Mouse (Mus musculus) cerebellum, adult 9-11 months (tissue): ENCODE measurements around the gene Acap3.

Source experiments
- DNase-seq: peaks from one replicate; pipeline ENCODE4 v3.0.0; 2022

The Acap3 gene

DNA sequence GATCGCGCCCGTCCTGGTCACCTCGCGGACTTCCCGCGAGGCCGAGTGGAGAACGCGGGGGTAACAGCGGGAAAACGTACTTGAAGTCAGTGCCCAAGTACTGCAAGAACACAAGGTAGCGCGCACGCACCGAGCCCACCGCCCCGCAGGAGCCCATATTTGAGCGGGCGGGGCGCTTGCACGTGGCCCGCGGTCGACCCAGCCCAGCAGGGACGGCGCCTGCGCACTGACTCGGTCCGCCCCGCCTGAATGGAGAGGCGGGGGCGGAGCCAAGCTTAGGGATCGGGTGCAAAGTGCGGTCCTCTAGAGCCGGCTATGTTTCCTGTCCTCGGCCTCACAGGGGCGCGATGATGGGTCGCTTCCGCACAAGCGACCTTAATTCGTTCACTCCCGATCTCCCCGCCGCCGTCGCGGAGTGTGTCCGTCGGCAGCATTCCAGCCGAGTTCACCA, at the start of gene Acap3, which contains the start of gene Pusl1:
Gene Acap3 (plus strand): TSS at position 272 of the 451 bp plus-strand sequence.
Gene Pusl1 (minus strand): TSS at position 231 of the 451 bp plus-strand sequence.
- peak; percentile 96 for DNase-seq

DNA sequence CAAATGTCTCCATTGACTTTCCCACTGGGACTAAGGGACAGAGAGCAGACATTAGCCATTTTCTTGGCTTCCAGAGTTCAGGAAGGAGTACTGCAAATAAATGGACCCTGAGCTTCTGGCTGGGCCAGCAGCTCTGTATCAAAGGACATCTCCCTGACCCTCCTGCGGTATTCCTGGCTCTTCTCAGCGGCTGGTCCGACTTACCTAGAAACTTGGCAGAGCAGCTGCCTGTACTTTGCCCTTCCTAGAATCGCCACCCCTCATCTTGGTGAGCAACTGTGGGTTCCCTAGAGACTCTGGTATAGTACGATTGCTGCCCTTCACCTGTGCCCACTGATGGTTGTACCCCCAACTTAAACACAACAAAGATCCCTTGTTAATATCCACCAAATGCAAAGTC, 48.4 kb upstream of the Acap3 start:
- no peak for DNase-seq

GRCm38 (mm10) chr4:155846871-155847578, 44.6 kb upstream of the Acap3 start, which contains the start of gene Dvl1:
Gene Dvl1 (plus strand): TSS chr4:155847402.
- peak; percentile 91 for DNase-seq

- peak; percentile 77 for DNase-seq
Measured at GRCm38 (mm10) chr4:155847591-155848352, 43.9 kb upstream of the Acap3 start.

DNA sequence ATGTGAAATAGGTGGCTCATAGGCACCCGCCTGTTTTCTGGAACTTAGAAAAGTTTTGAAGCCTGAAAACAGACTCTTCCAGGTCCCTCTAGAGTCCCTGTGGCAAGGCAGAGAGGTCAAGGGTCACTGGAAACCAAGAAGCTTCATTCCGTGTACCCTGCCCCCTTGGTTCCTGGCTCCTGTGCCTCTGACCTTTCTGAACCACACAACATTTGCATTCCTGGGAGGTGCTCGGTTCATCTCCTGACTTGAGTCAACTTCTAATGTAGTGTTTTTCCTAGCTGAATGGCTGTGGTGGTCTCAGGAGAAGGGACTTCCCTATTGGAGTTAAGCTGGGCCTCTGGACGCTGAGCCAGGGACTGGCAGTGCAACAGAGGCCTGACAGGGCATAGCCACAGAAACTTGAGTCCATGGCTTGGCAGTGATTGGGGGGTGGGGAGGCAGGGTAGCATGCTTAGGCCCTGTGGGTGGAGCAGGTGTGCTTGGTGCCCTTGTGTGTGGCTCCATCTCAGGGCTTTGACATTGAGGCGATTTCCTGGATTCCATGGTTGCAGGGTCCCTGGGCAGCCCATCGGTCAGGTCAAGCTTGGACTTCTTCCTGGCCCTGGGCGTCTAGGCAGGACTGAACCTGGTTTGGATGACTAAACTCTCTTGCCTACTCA, 43.1 kb upstream of the Acap3 start:
- peak; percentile 50 for DNase-seq

- no peak for DNase-seq
Measured at GRCm38 (mm10) chr4:155849391-155849790, 42.2 kb upstream of the Acap3 start.

DNA sequence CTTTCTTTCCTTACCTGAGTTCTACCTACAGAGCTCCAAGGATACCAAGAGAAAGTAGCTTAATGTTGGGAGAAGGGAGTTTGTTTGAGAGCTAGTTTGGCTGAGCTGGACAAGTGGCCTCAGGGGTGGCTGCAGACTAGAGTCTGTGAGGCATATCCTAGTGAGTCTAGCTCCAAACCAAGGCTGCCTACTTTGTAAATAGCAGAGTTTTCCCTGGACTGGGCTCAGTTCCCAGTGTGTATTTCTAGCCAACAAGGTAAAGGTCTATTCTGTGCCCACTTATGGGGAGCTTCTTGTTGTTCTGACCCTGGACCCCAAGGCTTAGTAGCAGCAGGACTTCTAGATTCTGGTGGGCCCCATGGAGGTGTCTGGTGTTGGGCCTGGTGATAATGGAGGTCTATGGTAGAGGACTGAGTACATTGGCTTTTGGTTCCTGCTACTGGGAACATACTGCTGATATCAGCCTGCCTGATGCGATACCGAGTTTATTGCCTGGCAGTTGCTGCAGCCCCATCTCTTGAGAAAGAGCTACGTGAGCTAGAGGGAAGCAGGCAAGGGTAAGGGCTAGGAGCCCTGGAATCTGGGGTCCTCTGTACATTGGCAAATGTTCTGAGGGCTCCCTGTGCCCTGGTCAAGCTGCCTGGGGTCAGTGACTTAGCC, 41.7 kb upstream of the Acap3 start:
- DNase-seq = peak; percentile 28

DNA sequence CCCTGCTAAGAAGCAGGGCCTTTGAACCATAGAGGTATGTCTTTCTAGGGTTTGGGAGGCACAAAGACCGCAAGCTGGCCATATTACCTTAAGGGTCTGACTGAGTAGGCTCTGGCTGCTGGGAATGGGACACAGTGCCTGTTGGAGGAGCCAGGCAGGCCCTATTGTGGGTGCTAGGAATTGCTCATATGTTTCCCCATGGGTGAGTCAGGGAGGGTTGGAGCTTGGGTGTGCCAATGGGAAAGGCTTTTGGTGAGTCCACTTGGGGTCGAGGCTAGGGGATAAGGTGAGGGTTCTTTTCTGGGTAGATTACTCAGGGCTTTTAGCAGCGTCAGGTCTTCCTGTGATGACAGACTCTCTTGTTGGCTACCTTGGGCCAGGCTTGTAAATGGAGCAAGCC, 40.3 kb upstream of the Acap3 start:
- DNase-seq = peak; percentile 21

DNA sequence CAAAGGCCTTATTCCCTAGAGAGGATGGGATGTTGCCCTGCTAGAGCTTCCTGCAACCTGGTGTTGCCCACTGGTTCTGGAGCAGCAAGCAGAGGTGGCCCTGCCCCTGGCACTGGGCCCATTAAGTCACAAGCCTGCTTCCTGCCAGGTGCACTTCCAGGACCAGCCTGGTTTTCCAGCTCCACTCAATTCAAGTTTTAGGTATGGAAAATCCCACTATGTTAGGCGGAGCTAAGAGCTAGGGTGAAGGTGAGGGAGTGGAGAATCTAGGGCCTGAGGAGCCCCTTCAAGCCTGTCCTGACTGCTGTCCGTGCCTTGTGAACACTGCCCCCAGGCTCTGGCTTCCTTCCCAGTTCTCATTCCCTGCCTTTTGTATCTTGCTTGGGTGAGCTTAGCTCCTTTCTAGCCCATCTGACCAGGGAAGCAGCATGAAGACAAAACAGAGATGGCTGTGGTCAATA, 39.6 kb upstream of the Acap3 start:
- DNase-seq = peak; percentile 76

DNA sequence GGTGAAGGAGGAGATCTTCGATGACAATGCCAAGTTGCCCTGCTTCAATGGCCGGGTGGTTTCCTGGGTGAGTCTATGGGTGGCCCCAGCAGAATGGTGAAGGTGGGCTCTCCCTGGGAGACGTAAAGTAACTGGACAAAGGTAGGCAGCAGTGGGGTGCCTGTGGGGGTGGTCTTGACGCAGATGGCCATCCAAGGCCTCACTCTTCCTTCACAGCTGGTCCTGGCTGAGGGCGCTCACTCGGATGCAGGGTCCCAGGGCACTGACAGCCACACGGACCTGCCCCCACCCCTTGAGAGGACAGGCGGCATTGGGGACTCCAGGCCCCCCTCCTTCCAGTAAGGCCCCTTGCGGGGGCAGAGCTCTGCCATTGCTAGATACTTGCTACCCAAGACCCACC, 38.2 kb upstream of the Acap3 start:
- DNase-seq = no peak

DNA sequence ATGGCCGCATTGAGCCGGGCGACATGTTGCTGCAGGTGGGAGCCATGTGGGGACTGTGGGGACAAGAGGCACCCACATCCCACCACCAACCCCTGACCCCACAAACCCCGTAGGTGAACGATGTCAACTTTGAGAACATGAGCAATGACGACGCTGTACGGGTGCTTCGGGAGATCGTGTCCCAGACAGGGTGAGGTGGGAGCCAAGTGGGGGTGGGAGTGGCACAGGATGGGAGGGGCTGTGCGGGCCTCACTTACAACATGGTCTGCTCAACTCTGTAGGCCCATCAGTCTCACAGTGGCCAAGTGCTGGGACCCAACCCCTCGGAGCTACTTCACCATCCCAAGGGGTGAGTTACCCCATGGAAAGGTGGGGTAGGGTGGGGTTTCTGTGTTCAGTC, 36.6 kb upstream of the Acap3 start:
- peak; percentile 34 for DNase-seq

GRCm38 (mm10) chr4:155856071-155856470, 35.6 kb upstream of the Acap3 start:
- DNase-seq = peak; percentile 61

DNA sequence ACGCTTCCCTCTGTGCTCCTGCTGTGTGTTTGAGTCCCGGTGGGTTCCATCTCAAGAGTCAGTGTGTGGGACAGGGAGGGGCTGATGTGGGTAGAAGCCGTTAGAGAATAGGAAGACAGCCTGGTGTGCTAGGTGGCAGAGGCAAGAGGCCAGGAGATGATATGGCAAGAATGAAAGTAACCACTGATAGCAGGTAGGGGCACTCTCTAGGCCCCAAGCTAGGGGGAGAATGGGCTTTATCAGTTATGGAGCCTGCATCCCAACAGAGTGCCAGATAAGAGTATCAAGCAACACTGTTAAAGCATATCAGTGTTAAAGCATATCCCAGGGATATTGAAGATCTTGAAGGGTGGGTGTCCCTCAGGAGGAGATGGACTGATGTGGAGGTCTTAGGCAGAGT, 34.7 kb upstream of the Acap3 start:
- peak; percentile 3 for DNase-seq

DNA sequence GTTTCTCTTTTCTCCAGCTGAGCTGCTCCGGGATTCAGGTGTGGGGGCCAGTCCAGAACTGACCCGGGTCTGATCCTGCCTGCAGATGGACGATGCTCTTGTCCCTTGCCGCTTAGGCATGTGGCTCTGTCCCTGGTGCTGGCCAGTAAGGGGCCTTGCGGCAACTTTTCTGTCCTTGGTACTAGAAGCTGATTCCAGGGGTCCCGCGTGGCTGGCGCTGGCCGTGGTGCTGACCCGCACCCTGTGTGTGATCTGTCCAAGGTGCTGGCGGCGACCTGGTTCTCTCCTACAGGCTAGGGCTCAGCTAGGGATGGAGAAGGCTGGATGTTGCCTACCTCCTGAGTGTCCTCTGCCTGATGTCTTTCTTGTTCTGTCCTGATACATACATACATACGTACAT, 32.3 kb upstream of the Acap3 start:
- DNase-seq = peak; percentile 13

DNA sequence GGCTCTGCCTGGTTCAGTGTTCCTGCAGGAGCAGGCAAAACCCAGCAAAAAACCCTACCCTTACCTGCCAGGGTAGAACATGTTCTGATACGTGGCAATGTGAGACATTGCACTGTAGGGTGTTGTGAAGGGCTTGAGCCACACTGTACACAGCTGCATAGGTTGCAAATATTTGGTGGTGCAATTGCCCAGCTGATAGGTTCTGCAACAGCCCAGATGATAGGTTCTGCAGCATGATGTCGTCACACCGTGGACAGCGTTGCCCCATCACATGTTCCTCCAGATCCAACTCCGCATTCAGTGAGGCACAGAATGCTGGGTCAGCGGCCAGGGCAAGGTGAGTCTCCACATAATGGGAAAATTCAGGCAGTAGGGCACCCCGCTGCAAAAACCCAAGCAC, 29.8 kb upstream of the Acap3 start:
- peak; percentile 7 for DNase-seq

- DNase-seq = peak; percentile 14
Measured at GRCm38 (mm10) chr4:155863001-155863400, 28.6 kb upstream of the Acap3 start, which contains the start of gene Tas1r3. Gene Tas1r3 (minus strand): TSS chr4:155863362.

DNA sequence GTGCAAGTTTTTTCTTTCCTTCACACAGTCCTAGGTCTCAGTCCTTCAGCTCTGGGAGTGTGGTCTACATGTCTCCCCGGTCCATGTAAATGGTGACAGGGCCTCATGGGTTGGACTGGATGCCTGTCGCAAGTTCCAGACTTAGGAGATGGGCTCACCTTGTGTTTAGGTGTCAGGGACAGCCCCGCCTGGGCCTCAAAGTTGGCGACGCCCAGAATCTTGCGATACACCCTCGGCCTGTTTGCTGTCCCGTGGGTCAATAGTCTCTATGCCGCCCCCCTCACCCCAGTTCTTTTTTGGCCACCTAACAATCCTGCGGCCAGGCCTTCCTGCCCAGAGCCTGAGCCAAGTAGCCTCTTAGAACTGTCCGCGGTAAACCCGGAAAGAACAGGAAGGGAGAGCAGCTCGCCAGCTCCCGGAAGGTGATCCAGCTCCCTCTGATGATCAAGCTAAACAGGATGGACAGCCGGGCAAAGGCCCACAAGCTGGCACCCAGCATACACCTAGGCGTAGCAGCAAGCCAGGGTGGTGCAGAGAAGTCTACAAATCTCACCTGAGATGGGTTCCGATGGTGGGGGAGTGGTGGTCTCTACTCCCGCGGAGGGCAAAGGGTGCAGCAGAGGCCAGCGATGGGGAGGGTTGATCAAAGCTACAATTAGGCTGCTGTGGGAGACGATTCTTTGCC, 22.9 kb upstream of the Acap3 start:
- DNase-seq = no peak

DNA sequence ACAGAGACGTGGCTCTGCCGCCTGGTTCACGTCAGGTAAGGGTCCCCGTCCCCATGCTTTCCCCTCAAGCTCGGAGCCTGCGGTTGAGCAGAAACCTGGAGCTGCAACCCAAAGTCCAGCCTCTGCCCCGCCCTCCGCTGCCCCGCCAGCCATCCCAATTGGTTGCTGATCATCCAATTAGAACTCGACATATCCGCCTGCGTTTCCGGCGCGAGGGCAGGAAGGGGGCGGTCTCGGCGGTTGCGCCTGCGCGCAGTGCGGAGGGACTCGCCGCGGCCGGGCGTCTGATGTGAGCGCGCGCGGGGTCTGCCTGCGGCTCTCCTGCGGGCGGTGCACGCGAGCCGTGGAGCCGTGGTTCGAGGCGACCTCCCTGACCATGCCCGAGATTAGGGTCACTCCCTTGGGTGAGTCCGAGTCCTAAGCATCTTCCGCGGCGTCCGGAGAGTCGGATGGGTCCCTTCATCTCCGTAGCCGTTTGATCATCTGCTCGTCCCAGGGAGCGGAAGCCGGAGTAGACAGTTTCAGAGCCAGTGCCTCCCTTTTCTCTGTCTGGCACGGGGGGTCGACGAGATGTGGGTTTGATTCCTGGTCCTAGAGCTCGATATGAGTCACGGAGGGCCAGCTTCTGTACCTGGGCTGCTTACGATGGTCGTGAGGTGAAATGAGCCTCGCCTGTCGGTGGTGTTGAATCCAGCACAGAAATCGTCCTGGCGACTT, 22.1 kb upstream of the Acap3 start, which contains the start of the genes Cptp and Ints11:
Gene Cptp (minus strand): TSS at position 124 of the 717 bp plus-strand sequence.
Gene Ints11 (plus strand): TSS at position 230 of the 717 bp plus-strand sequence.
- DNase-seq = peak; percentile 97

DNA sequence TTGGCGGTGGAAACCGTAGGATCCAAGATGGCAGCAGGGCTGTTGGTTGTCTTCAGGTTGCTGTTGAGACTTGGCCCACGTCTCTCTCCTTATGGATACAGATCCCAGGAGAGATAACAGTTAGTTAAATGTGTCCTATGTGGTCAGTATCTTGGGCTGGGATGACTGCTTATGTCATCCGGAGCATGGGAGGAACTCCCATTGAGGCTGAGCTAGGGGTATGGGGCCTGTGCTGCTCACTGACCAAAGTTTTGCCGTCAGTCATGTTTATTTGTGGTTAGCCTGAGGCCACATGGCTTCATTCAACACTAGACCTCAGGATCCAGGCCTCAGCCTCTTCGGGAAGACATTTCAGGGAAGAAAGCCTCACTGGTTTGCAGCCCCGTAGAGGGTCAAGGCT, 20.2 kb upstream of the Acap3 start:
- no peak for DNase-seq

- no peak for DNase-seq
Measured at GRCm38 (mm10) chr4:155883587-155883986, 8.0 kb upstream of the Acap3 start.

DNA sequence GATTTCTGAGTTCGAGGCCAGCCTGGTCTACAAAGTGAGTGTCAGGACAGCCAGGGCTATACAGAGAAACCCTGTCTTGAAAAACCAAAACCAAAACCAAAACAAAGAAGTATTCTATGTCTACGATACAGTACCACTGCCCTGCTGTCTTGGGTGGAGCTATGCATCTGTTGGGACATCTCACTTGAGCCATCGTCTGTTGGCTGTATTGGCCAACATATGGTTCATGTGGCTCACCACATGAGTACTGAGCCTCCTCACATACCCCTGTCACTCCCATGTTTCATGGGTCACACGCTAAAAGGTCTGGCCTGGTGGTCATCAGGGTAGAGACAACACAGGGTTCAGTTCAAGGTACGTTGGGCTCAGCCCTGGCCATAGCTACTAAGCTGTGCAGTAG, 5.3 kb upstream of the Acap3 start:
- no peak for DNase-seq
